Mouse (Mus musculus) stomach, embryonic 16.5 days (tissue): ENCODE measurements around the gene Acp5. TPM values are rescaled to one million over a fixed set of nuclear protein-coding genes. Genes with fewer than 3 reads are reported as not detected.
A peak's percentile ranks its signal among the peaks of the same experiment; 100 is the strongest.
"Not testable (repeated sequence)": the region's sequence is repeated elsewhere in the genome, so short reads cannot be mapped to it uniquely, and the experiment has no call there.

Experiments
- ATAC-seq: fragments of 200-750 bp; cut with Nextera tagmentation; 2 replicates; pipeline ENCODE4 v1.8.0; 2017; ENCODE audit warnings: moderate number of reproducible peaks, moderate TSS enrichment; ENCODE audit not compliant: insufficient read depth, low FRiP score
- H3K27ac ChIP-seq: fragments of 300-500 bp; sonication (generic); 2 replicates; pipeline ENCODE4 v1.5.1; 2014; ENCODE audit warnings: low read length
- H3K27me3 ChIP-seq: fragments of 300-500 bp; sonication (generic); 2 replicates; pipeline ENCODE4 v1.6.1; 2014; ENCODE audit warnings: low read length, control low read depth, mixed read lengths; ENCODE audit not compliant: control insufficient read depth, insufficient read depth
- H3K36me3 ChIP-seq: fragments of 300-500 bp; sonication (generic); 2 replicates; pipeline ENCODE4 v1.6.1; 2014; ENCODE audit warnings: low read length; ENCODE audit not compliant: control insufficient read depth, insufficient read depth
- H3K4me1 ChIP-seq: fragments of 300-500 bp; sonication (generic); 2 replicates; pipeline ENCODE4 v1.6.1; 2014; ENCODE audit warnings: low read length, control low read depth, mixed read lengths; ENCODE audit not compliant: control insufficient read depth, insufficient read depth
- H3K4me2 ChIP-seq: fragments of 300-500 bp; sonication (generic); 2 replicates; pipeline ENCODE4 v1.6.1; 2014; ENCODE audit warnings: low read depth, low read length, mixed read lengths
- H3K4me3 ChIP-seq: fragments of 300-500 bp; sonication (generic); replicated peaks from 2 replicates; pipeline ENCODE4 v1.5.1; 2014; ENCODE audit warnings: mild to moderate bottlenecking, low read length
- H3K9ac ChIP-seq: fragments of 300-500 bp; sonication (generic); 2 replicates; pipeline ENCODE4 v1.6.1; 2014; ENCODE audit warnings: low read length
- H3K9me3 ChIP-seq: fragments of 300-500 bp; sonication (generic); replicated peaks from 2 replicates; pipeline ENCODE4 v1.6.1; 2016; ENCODE audit warnings: low read length, control low read depth; ENCODE audit not compliant: control insufficient read depth
- WGBS: fragments of 180-500 bp; shearing (Covaris S2); extraction: QIAGEN DNeasy Blood & Tissue Kit; methylation state at CpG from one replicate; pipeline ENCODE4 v1.1.7; 2014; 5-methylcytosine and 5-hydroxymethylcytosine counted together
- polyA plus RNA-seq: library from polyadenylated mRNA; unstranded; fragments of >200 nt; fragmentation: Nextera tagmentation; extraction: Ambion mirVana; gene quantifications from 2 replicates; pipeline ENCODE4 v1.2.1, GENCODE M21; 2015

Acp5 gene
- polyA plus RNA-seq, 1 experiment from 2014 or later, result 42.2 TPM

GRCm38 (mm10) chr9:22161299-22161698 is 25.8 kb upstream of the Acp5 start:
- no peak overlapping the region for H3K9ac ChIP-seq
- no peak overlapping the region for H3K4me3 ChIP-seq
- H3K27me3 ChIP-seq, result 0 out of 2 replicates have a peak, but pooled peaks cover 3% of the 10 kb centered on the region
- no peak overlapping the region for H3K27ac ChIP-seq
- H3K9me3 ChIP-seq, result no peaks in the 10 kb centered on the region
- no peak for ATAC-seq
- peaks cover 11% of the 10 kb centered on the region for H3K4me1 ChIP-seq
- peaks cover 7% of the 10 kb centered on the region; the same call in 1 of the 2 replicates for H3K36me3 ChIP-seq
- 40% methylated on average over 6 of the region's 6 CpGs for WGBS
- H3K4me2 ChIP-seq, result no peak overlapping the region

GRCm38 (mm10) chr9:22157516-22158265 is 22.2 kb upstream of the Acp5 start:
- Histone ChIP-seq H3K4me3 (peak overlapping the region; percentile 85), H3K9ac (peak overlapping the region; percentile 93), H3K4me1 (peaks cover 14% of the 10 kb centered on the region), H3K27ac (no peak overlapping the region), H3K4me2 (peak overlapping the region; percentile 81), H3K36me3 (peaks cover 7% of the 10 kb centered on the region; the same call in 1 of the 2 replicates), H3K9me3 (no peaks in the 10 kb centered on the region), H3K27me3 (0 out of 2 replicates have a peak, but pooled peaks cover 3% of the 10 kb centered on the region)
- WGBS, result 64% methylated on average over 34 of the region's 34 CpGs
- no peak for ATAC-seq

- Histone ChIP-seq H3K27me3 (0 out of 2 replicates have a peak, but pooled peaks cover 3% of the 10 kb centered on the region), H3K27ac (peak within 1 kb of the TSS; percentile 94), H3K4me3 (peak within 1 kb of the TSS; percentile 85), H3K4me2 (peak within 1 kb of the TSS; percentile 81), H3K4me1 (peaks cover 14% of the 10 kb centered on the region), H3K9me3 (no peaks in the 10 kb centered on the region), H3K9ac (peak within 1 kb of the TSS; percentile 93), H3K36me3 (peaks cover 7% of the 10 kb centered on the region; the same call in 1 of the 2 replicates)
- ATAC-seq, result peak; percentile 99
- WGBS, result under 1% methylated on average over 65 of the region's 65 CpGs
Measured at GRCm38 (mm10) chr9:22156497-22157245, 21.2 kb upstream of the Acp5 start, which contains the start of gene Pigyl. Gene Pigyl, plus strand, starts transcription at chr9:22156846.

- Histone ChIP-seq H3K9me3 (no peaks in the 10 kb centered on the region), H3K27ac (no peak overlapping the region), H3K4me1 (peaks cover 14% of the 10 kb centered on the region), H3K9ac (peak overlapping the region; percentile 38; the same call in 1 of the 2 replicates), H3K4me3 (peak overlapping the region; percentile 21; the same call in 1 of the 2 replicates), H3K4me2 (peak overlapping the region; percentile 40), H3K27me3 (0 out of 2 replicates have a peak, but pooled peaks cover 3% of the 10 kb centered on the region), H3K36me3 (peaks cover 7% of the 10 kb centered on the region; the same call in 1 of the 2 replicates)
- ATAC-seq, result no peak
- 20% methylated on average over 10 of the region's 10 CpGs for WGBS
Measured at GRCm38 (mm10) chr9:22155614-22156013, 20.1 kb upstream of the Acp5 start.

GRCm38 (mm10) chr9:22153810-22154209 is 18.3 kb upstream of the Acp5 start:
- WGBS, result 89% methylated on average over 3 of the region's 3 CpGs
- no peak for ATAC-seq
- peaks cover 14% of the 10 kb centered on the region for H3K4me1 ChIP-seq

GRCm38 (mm10) chr9:22150946-22151345 is 15.4 kb upstream of the Acp5 start:
- peaks cover 7% of the 10 kb centered on the region for H3K9me3 ChIP-seq
- no peak overlapping the region for H3K4me3 ChIP-seq
- H3K27ac ChIP-seq, result no peak overlapping the region
- H3K36me3 ChIP-seq, result 0 out of 2 replicates have a peak, but pooled peaks cover 2% of the 10 kb centered on the region
- WGBS, result 73% methylated on average over 2 of the region's 2 CpGs
- H3K27me3 ChIP-seq, result no peaks in the 10 kb centered on the region
- no peaks in the 10 kb centered on the region for H3K4me1 ChIP-seq
- H3K9ac ChIP-seq, result no peak overlapping the region
- no peak overlapping the region for H3K4me2 ChIP-seq
- ATAC-seq, result no peak

More at GRCm38 (mm10) chr9:22153810-22154209, 18.3 kb upstream of the Acp5 start:
- Histone ChIP-seq H3K27ac (no peak overlapping the region), H3K27me3 (0 out of 2 replicates have a peak, but pooled peaks cover 3% of the 10 kb centered on the region), H3K4me3 (no peak overlapping the region), H3K9me3 (no peaks in the 10 kb centered on the region), H3K36me3 (peaks cover 5% of the 10 kb centered on the region; the same call in 1 of the 2 replicates), H3K9ac (no peak overlapping the region), H3K4me2 (no peak overlapping the region)

GRCm38 (mm10) chr9:22150249-22150693 is 14.8 kb upstream of the Acp5 start:
- not testable (repeated sequence) for H3K36me3 ChIP-seq, H3K4me1 ChIP-seq, ATAC-seq, H3K9ac ChIP-seq, H3K4me2 ChIP-seq, H3K27ac ChIP-seq, H3K4me3 ChIP-seq, H3K9me3 ChIP-seq, H3K27me3 ChIP-seq
- 84% methylated on average over 7 of the region's 7 CpGs for WGBS

GRCm38 (mm10) chr9:22149426-22150248 is 14.1 kb upstream of the Acp5 start:
- 0 out of 2 replicates have a peak, but pooled peaks cover 2% of the 10 kb centered on the region for H3K36me3 ChIP-seq
- H3K9ac ChIP-seq, result no peak overlapping the region
- 69% methylated on average over 20 of the region's 20 CpGs for WGBS
- H3K27ac ChIP-seq, result no peak overlapping the region
- H3K4me2 ChIP-seq, result no peak overlapping the region
- no peaks in the 10 kb centered on the region for H3K27me3 ChIP-seq
- ATAC-seq, result peak; percentile 78
- H3K4me3 ChIP-seq, result no peak overlapping the region
- no peaks in the 10 kb centered on the region for H3K4me1 ChIP-seq
- H3K9me3 ChIP-seq, result peaks cover 7% of the 10 kb centered on the region
